Mouse (Mus musculus): ENCODE results near the gene Eefsec. TPM values are rescaled to one million over a fixed set of nuclear protein-coding genes. Genes with fewer than 3 reads are reported as not detected.

Gene Eefsec
- polyA plus RNA-seq, 1 experiment from 2014 or later = 19.2 TPM

- no peaks in the 10 kb centered on the region for H3K27me3 ChIP-seq (ENCODE audit: control insufficient read depth, insufficient read depth, low read length)
- 70% methylated on average over 7 of the region's 7 CpGs for WGBS
- ATAC-seq (ENCODE audit: insufficient number of reproducible peaks, insufficient read depth, low FRiP score, low read depth) = no peak
These were observed 30.1 kb downstream of the Eefsec start for GRCm38 (mm10) chr6:88416130-88416758.

DNA sequence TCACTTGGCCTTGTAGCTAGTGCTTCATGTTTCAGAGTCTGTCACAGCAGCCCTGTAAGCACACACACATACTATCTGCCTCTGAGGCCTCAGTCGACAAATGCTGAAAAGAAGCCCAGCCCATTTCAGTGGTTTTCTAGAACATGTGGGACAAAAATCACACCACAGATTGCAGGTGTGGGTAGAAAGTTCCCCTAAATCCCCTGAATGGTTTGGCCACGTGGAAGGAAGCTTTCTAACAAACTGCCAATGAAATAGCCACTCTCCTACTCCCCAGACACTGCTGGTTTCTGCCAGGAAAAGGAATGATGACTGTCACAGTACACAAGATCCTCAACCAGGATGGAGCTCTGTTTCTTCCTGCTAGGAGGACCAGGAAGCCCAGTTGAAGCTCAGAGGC is 33.7 kb downstream of the Eefsec start:
- no peaks in the 10 kb centered on the region for H3K9me3 ChIP-seq (ENCODE audit: control insufficient read depth, low read length)
- H3K4me1 ChIP-seq (ENCODE audit: control insufficient read depth in 2 of 2, insufficient read depth in 2 of 2, low read length in 2 of 2) = peaks cover 3 to 5% of the 10 kb centered on the region in 2 experiments
- WGBS = 60% methylated on average over 2 of the region's 2 CpGs
- H3K27me3 ChIP-seq (ENCODE audit: control insufficient read depth, insufficient read depth, low read length) = no peaks in the 10 kb centered on the region
- H3K4me3 ChIP-seq (ENCODE audit: control insufficient read depth in 1 of 2, insufficient read depth in 1 of 2, low read depth in 1 of 2, low read length in 2 of 2) = no peak overlapping the region
- H3K9ac ChIP-seq (ENCODE audit: low read length) = no peak overlapping the region
- no peak overlapping the region for H3K27ac ChIP-seq (replicated peaks in 1 of 2; ENCODE audit: control insufficient read depth in 1 of 2, insufficient read depth in 1 of 2, low read depth in 2 of 2, low read length in 2 of 2)
- H3K4me2 ChIP-seq (ENCODE audit: low read length) = no peak overlapping the region
- H3K36me3 ChIP-seq (ENCODE audit: control insufficient read depth, insufficient read depth, low read length) = no peaks in the 10 kb centered on the region
- ATAC-seq (ENCODE audit: insufficient number of reproducible peaks, insufficient read depth, low FRiP score, low read depth) = no peak

More at GRCm38 (mm10) chr6:88416130-88416758, 30.1 kb downstream of the Eefsec start:
- no peak overlapping the region for H3K4me2 ChIP-seq (ENCODE audit: low read length)
- H3K27ac ChIP-seq (replicated peaks in 1 of 2; ENCODE audit: control insufficient read depth in 1 of 2, insufficient read depth in 1 of 2, low read depth in 2 of 2, low read length in 2 of 2) = no peak overlapping the region
- H3K9me3 ChIP-seq (ENCODE audit: control insufficient read depth, low read length) = no peaks in the 10 kb centered on the region
- no peak overlapping the region for H3K9ac ChIP-seq (ENCODE audit: low read length)
- H3K4me1 ChIP-seq (ENCODE audit: control insufficient read depth in 2 of 2, insufficient read depth in 2 of 2, low read length in 2 of 2) = peaks cover 0 to 5% of the 10 kb centered on the region in 2 experiments
- H3K36me3 ChIP-seq (ENCODE audit: control insufficient read depth, insufficient read depth, low read length) = no peaks in the 10 kb centered on the region
- no peak overlapping the region for H3K4me3 ChIP-seq (ENCODE audit: control insufficient read depth in 1 of 2, insufficient read depth in 1 of 2, low read depth in 1 of 2, low read length in 2 of 2)

- no peaks in the 10 kb centered on the region for H3K36me3 ChIP-seq (ENCODE audit: control insufficient read depth, insufficient read depth, low read length)
- ATAC-seq (ENCODE audit: insufficient number of reproducible peaks, insufficient read depth, low FRiP score, low read depth) = no peak
- no peaks in the 10 kb centered on the region for H3K27me3 ChIP-seq (ENCODE audit: control insufficient read depth, insufficient read depth, low read length)
- no peak overlapping the region for H3K9ac ChIP-seq (ENCODE audit: low read length)
- H3K4me2 ChIP-seq (ENCODE audit: low read length) = no peak overlapping the region
- WGBS = 62% methylated on average over 5 of the region's 5 CpGs
- peaks cover 3 to 5% of the 10 kb centered on the region in 2 experiments for H3K4me1 ChIP-seq (ENCODE audit: control insufficient read depth in 2 of 2, insufficient read depth in 2 of 2, low read length in 2 of 2)
- H3K27ac ChIP-seq (replicated peaks in 1 of 2; ENCODE audit: control insufficient read depth in 1 of 2, insufficient read depth in 1 of 2, low read depth in 2 of 2, low read length in 2 of 2) = no peak overlapping the region
- no peak overlapping the region for H3K4me3 ChIP-seq (ENCODE audit: control insufficient read depth in 1 of 2, insufficient read depth in 1 of 2, low read depth in 1 of 2, low read length in 2 of 2)
- H3K9me3 ChIP-seq (ENCODE audit: control insufficient read depth, low read length) = no peaks in the 10 kb centered on the region
These were observed 36.8 kb downstream of the Eefsec start for GRCm38 (mm10) chr6:88409492-88409891.

DNA sequence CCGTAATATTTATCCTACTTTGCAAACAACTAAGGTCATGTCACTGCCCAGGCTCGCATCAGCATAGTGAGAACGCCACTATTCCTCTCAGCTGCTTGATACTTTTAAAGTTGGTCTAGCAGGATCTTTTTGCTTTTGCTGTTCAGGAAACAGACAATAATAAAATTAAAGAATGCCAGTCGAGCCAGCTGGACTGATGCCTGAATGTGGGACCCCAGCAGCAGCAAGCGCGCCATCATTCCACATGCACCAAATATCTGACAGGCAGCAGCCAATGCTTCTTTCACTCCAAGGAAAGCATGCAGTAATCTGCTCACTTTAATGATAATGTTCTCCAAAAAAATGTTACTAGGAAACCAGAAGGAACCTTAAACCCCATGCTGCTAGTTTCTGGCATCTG is 45.9 kb downstream of the Eefsec start:
- ATAC-seq (ENCODE audit: insufficient number of reproducible peaks, insufficient read depth, low FRiP score, low read depth) = no peak
- no peaks in the 10 kb centered on the region for H3K9me3 ChIP-seq (ENCODE audit: control insufficient read depth, low read length)
- H3K4me3 ChIP-seq (ENCODE audit: control insufficient read depth in 1 of 2, insufficient read depth in 1 of 2, low read depth in 1 of 2, low read length in 2 of 2) = no peak overlapping the region
- WGBS = 74% methylated on average over 6 of the region's 6 CpGs
- no peak overlapping the region for H3K4me2 ChIP-seq (ENCODE audit: low read length)
- H3K27me3 ChIP-seq (ENCODE audit: control insufficient read depth, insufficient read depth, low read length) = no peaks in the 10 kb centered on the region
- no peak overlapping the region for H3K27ac ChIP-seq (replicated peaks in 1 of 2; ENCODE audit: control insufficient read depth in 1 of 2, insufficient read depth in 1 of 2, low read depth in 2 of 2, low read length in 2 of 2)
- H3K36me3 ChIP-seq (ENCODE audit: control insufficient read depth, insufficient read depth, low read length) = no peaks in the 10 kb centered on the region
- H3K9ac ChIP-seq (ENCODE audit: low read length) = no peak overlapping the region
- no peaks in the 10 kb centered on the region for H3K4me1 ChIP-seq (ENCODE audit: control insufficient read depth in 2 of 2, insufficient read depth in 2 of 2, low read length in 2 of 2)

- no peaks in the 10 kb centered on the region for H3K36me3 ChIP-seq (ENCODE audit: control insufficient read depth, insufficient read depth, low read length)
- no peak overlapping the region for H3K4me2 ChIP-seq (ENCODE audit: low read length)
- no peaks in the 10 kb centered on the region for H3K4me1 ChIP-seq (ENCODE audit: control insufficient read depth in 2 of 2, insufficient read depth in 2 of 2, low read length in 2 of 2)
- no peak overlapping the region for H3K27ac ChIP-seq (replicated peaks in 1 of 2; ENCODE audit: control insufficient read depth in 1 of 2, insufficient read depth in 1 of 2, low read depth in 2 of 2, low read length in 2 of 2)
- no peak for ATAC-seq (ENCODE audit: insufficient number of reproducible peaks, insufficient read depth, low FRiP score, low read depth)
- H3K4me3 ChIP-seq (ENCODE audit: control insufficient read depth in 1 of 2, insufficient read depth in 1 of 2, low read depth in 1 of 2, low read length in 2 of 2) = no peak overlapping the region
- no peaks in the 10 kb centered on the region for H3K27me3 ChIP-seq (ENCODE audit: control insufficient read depth, insufficient read depth, low read length)
- no peak overlapping the region for H3K9ac ChIP-seq (ENCODE audit: low read length)
- WGBS = 83% methylated on average over 2 of the region's 2 CpGs
- no peaks in the 10 kb centered on the region for H3K9me3 ChIP-seq (ENCODE audit: control insufficient read depth, low read length)
These were observed 48.4 kb downstream of the Eefsec start for GRCm38 (mm10) chr6:88397985-88398384.

- H3K27me3 ChIP-seq (ENCODE audit: control insufficient read depth, insufficient read depth, low read length) = no peaks in the 10 kb centered on the region
- 52% methylated on average over 5 of the region's 5 CpGs for WGBS
- ATAC-seq (ENCODE audit: insufficient number of reproducible peaks, insufficient read depth, low FRiP score, low read depth) = no peak
- no peak overlapping the region for H3K4me2 ChIP-seq (ENCODE audit: low read length)
- no peaks in the 10 kb centered on the region for H3K36me3 ChIP-seq (ENCODE audit: control insufficient read depth, insufficient read depth, low read length)
- no peak overlapping the region for H3K9ac ChIP-seq (ENCODE audit: low read length)
- H3K9me3 ChIP-seq (ENCODE audit: control insufficient read depth, low read length) = no peaks in the 10 kb centered on the region
- peaks cover 0 to 3% of the 10 kb centered on the region in 2 experiments; a peak in 2 of 4 replicates for H3K4me1 ChIP-seq (ENCODE audit: control insufficient read depth in 2 of 2, insufficient read depth in 2 of 2, low read length in 2 of 2)
- no peak overlapping the region for H3K4me3 ChIP-seq (ENCODE audit: control insufficient read depth in 1 of 2, insufficient read depth in 1 of 2, low read depth in 1 of 2, low read length in 2 of 2)
- no peak overlapping the region for H3K27ac ChIP-seq (replicated peaks in 1 of 2; ENCODE audit: control insufficient read depth in 1 of 2, insufficient read depth in 1 of 2, low read depth in 2 of 2, low read length in 2 of 2)
These were observed 57.4 kb downstream of the Eefsec start for GRCm38 (mm10) chr6:88388946-88389345.

DNA sequence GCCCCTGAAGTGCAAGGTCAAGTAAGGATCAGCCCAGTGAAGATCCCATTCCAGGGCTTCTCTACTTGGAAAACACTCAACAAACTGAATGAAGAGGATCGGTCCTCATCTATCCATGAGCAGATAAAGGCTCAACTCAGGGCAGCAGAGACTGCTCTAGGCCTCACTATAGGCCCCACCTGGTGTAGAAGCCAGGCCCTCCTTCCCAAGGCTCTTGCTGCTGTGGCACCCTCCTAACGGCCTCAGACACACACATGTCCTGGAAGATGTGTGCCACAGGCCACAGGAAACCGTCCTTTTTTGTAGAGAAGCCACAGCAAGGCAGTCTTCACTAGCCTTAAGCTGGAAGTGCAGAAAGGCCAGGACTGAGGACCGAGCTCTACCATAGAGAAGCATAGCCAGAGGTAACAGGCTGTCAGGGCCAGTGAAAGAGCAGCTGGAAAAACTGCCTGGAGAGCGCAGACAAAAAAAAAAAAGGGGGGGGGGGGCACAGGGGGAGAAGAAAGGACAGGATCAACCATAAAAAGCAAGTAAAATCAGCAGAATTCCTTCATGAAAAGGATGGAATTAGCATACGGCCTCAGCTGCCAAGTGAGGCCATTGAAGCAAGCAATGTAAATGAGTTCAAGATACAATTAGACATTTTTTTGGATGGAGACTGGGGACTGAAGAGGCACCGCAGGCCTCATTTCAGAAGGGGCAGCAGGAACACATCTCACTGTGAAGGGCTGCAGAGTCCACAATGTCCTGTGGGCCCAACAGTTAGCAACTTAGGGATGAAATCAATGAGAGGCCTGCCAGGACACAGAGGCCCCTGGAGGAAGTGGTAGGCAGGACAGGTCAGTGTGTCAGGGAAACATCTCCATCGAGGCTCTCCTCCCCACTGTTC is 58.3 kb downstream of the Eefsec start:
- Histone ChIP-seq H3K27ac (replicated peaks in 1 of 2; ENCODE audit: control insufficient read depth in 1 of 2, insufficient read depth in 1 of 2, low read depth in 2 of 2, low read length in 2 of 2) (no peak overlapping the region), H3K4me3 (ENCODE audit: control insufficient read depth in 1 of 2, insufficient read depth in 1 of 2, low read depth in 1 of 2, low read length in 2 of 2) (no peak overlapping the region), H3K9me3 (ENCODE audit: control insufficient read depth, low read length) (no peaks in the 10 kb centered on the region), H3K36me3 (ENCODE audit: control insufficient read depth, insufficient read depth, low read length) (no peaks in the 10 kb centered on the region), H3K4me2 (ENCODE audit: low read length) (no peak overlapping the region), H3K4me1 (ENCODE audit: control insufficient read depth in 2 of 2, insufficient read depth in 2 of 2, low read length in 2 of 2) (peaks cover 0 to 3% of the 10 kb centered on the region in 2 experiments; a peak in 2 of 4 replicates), H3K27me3 (ENCODE audit: control insufficient read depth, insufficient read depth, low read length) (no peaks in the 10 kb centered on the region), H3K9ac (ENCODE audit: low read length) (no peak overlapping the region)
- WGBS = 77% methylated on average over 8 of the region's 8 CpGs
- no peak for ATAC-seq (ENCODE audit: insufficient number of reproducible peaks, insufficient read depth, low FRiP score, low read depth)
